Mouse (Mus musculus): ENCODE measurements at regions not wholly inside any gene's neighbourhood (a gene's known extent, or its start where the extent isn't known, plus 50 kb on each side); places are given as distances from the start of the nearest gene placed in this dataset.
"Not testable (repeated sequence)": the region's sequence is repeated elsewhere in the genome, so short reads cannot be mapped to it uniquely, and the experiment has no call there.

GRCm38 (mm10) chr3:22815842-22816241 lies 739.4 kb downstream of the Tbl1xr1 start:
- no peaks in the 10 kb centered on the region for H3K36me3 ChIP-seq (replicated peaks)
- no peaks in the 10 kb centered on the region for H3K4me1 ChIP-seq
- DNase-seq (ENCODE audit: low spot score): no peak
- H3K9me3 ChIP-seq: no peaks in the 10 kb centered on the region
- no peak overlapping the region for H3K4me3 ChIP-seq
- H3K27me3 ChIP-seq (replicated peaks; ENCODE audit: low read depth, poor library complexity, severe bottlenecking): no peaks in the 10 kb centered on the region
- H3K27ac ChIP-seq (replicated peaks): no peak overlapping the region
- 87% methylated on average over 2 of the region's 2 CpGs for WGBS

- no peaks in the 10 kb centered on the region for H3K27me3 ChIP-seq (replicated peaks; ENCODE audit: low read depth, poor library complexity, severe bottlenecking)
- DNase-seq (ENCODE audit: low spot score): no peak
- 81% methylated on average over 4 of the region's 4 CpGs for WGBS
These were observed 750.0 kb downstream of the Tbl1xr1 start for GRCm38 (mm10) chr3:22826485-22826884.

GRCm38 (mm10) chr3:22838986-22839385 lies 762.5 kb downstream of the Tbl1xr1 start:
- no peaks in the 10 kb centered on the region for H3K4me1 ChIP-seq
- no peak overlapping the region for H3K4me3 ChIP-seq
- no peaks in the 10 kb centered on the region for H3K27me3 ChIP-seq (replicated peaks; ENCODE audit: low read depth, poor library complexity, severe bottlenecking)
- 86% methylated on average over 4 of the region's 4 CpGs for WGBS
- H3K36me3 ChIP-seq (replicated peaks): no peaks in the 10 kb centered on the region
- no peaks in the 10 kb centered on the region for H3K9me3 ChIP-seq
- DNase-seq (ENCODE audit: low spot score): no peak
- H3K27ac ChIP-seq (replicated peaks): no peak overlapping the region

More at GRCm38 (mm10) chr3:22826485-22826884, 750.0 kb downstream of the Tbl1xr1 start:
- Histone ChIP-seq H3K27ac (replicated peaks) (no peak overlapping the region), H3K9me3 (0 out of 2 replicates have a peak, but pooled peaks cover 2% of the 10 kb centered on the region), H3K4me3 (no peak overlapping the region), H3K36me3 (replicated peaks) (no peaks in the 10 kb centered on the region), H3K4me1 (no peaks in the 10 kb centered on the region)

- no peaks in the 10 kb centered on the region for H3K4me1 ChIP-seq
These were observed 774.0 kb downstream of the Tbl1xr1 start for GRCm38 (mm10) chr3:22850474-22850873.

DNA sequence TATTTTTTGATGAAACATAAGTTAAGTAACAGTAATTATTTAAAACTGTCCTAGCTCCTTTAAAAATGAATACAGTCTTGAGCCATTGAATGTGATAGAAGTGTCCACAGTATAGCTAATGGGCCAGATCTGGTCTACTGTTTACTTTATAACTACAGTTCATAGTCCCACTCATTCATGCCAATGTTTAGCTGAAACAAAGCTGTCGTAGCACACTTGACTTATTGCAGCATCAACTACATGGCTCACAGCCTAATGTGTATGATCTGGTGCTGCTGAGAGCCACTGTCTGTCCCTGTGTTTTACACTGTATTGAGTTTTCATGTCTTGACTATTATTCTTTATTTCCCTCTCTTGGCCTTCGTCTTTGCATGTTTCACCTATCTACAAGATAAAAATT lies 787.1 kb downstream of the Tbl1xr1 start:
- Histone ChIP-seq H3K27me3 (replicated peaks; ENCODE audit: low read depth, poor library complexity, severe bottlenecking) (no peaks in the 10 kb centered on the region), H3K9me3 (no peaks in the 10 kb centered on the region), H3K4me3 (no peak overlapping the region), H3K27ac (replicated peaks) (no peak overlapping the region), H3K4me1 (no peaks in the 10 kb centered on the region), H3K36me3 (replicated peaks) (no peaks in the 10 kb centered on the region)
- DNase-seq (ENCODE audit: low spot score): no peak
- WGBS: 91% methylated on average over 2 of the region's 2 CpGs

More at GRCm38 (mm10) chr3:22850474-22850873, 774.0 kb downstream of the Tbl1xr1 start:
- no peaks in the 10 kb centered on the region for H3K36me3 ChIP-seq (replicated peaks)
- H3K27me3 ChIP-seq (replicated peaks; ENCODE audit: low read depth, poor library complexity, severe bottlenecking): no peaks in the 10 kb centered on the region
- DNase-seq (ENCODE audit: low spot score): no peak
- H3K9me3 ChIP-seq: no peaks in the 10 kb centered on the region
- H3K27ac ChIP-seq (replicated peaks): no peak overlapping the region
- H3K4me3 ChIP-seq: no peak overlapping the region

DNA sequence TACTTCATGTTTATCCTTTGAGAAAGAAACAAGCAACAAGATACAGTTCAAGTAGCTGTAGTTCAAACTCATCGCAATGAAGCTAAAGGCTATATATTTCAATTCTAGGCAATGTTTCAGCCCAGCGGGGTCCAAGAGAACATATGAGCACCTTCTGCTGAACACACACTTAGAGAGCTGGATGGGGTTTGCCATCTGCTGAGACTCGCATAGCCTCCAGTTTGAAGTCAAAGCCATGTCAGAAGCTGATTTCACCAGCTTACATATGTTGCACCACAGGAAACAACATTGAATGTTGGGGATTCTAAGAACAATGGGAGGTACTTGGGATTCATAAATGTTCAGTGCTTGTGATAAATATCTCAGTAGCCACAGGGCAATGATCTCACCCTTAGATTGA lies 801.4 kb downstream of the Tbl1xr1 start:
- H3K4me1 ChIP-seq: no peaks in the 10 kb centered on the region
- H3K27me3 ChIP-seq (replicated peaks; ENCODE audit: low read depth, poor library complexity, severe bottlenecking): no peaks in the 10 kb centered on the region
- 90% methylated on average over 3 of the region's 3 CpGs for WGBS
- no peak overlapping the region for H3K27ac ChIP-seq (replicated peaks)
- no peak overlapping the region for H3K4me3 ChIP-seq
- no peaks in the 10 kb centered on the region for H3K9me3 ChIP-seq
- no peak for DNase-seq (ENCODE audit: low spot score)
- H3K36me3 ChIP-seq (replicated peaks): no peaks in the 10 kb centered on the region

DNA sequence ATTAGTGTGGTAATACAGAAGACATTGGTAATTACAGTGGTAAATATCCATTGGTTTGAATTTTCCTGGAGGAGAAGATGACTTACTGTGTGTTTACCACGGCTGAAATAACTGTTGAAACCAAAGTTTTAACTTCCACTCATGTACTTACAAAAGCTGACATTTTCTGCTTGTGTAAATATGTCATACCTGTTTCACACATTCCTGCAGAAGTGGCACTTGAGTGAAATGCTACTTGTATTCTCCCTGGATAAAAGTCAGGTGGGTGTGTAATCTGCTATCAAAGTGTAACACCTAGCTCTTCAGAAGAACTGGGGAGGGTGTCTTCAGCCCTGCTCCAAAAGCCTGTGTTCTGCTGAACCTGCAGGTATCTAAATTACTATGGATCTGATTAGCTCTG lies 816.3 kb downstream of the Tbl1xr1 start:
- Histone ChIP-seq H3K4me1 (no peaks in the 10 kb centered on the region), H3K4me3 (no peak overlapping the region), H3K27me3 (replicated peaks; ENCODE audit: low read depth, poor library complexity, severe bottlenecking) (no peaks in the 10 kb centered on the region), H3K9me3 (no peaks in the 10 kb centered on the region), H3K27ac (replicated peaks) (no peak overlapping the region), H3K36me3 (replicated peaks) (no peaks in the 10 kb centered on the region)
- WGBS: 67% methylated on average over 1 of the region's 1 CpGs
- no peak for DNase-seq (ENCODE audit: low spot score)

GRCm38 (mm10) chr3:22897651-22898050 lies 821.2 kb downstream of the Tbl1xr1 start:
- H3K27me3 ChIP-seq (replicated peaks; ENCODE audit: low read depth, poor library complexity, severe bottlenecking): no peaks in the 10 kb centered on the region
- peak; percentile 10 for DNase-seq (ENCODE audit: low spot score)
- no peak overlapping the region for H3K4me3 ChIP-seq
- no peaks in the 10 kb centered on the region for H3K36me3 ChIP-seq (replicated peaks)
- no peaks in the 10 kb centered on the region for H3K9me3 ChIP-seq
- H3K4me1 ChIP-seq: no peaks in the 10 kb centered on the region
- no peak overlapping the region for H3K27ac ChIP-seq (replicated peaks)
- WGBS: 69% methylated on average over 2 of the region's 2 CpGs

GRCm38 (mm10) chr3:22900966-22901365 lies 824.5 kb downstream of the Tbl1xr1 start:
- H3K4me3 ChIP-seq: no peak overlapping the region
- H3K9me3 ChIP-seq: no peaks in the 10 kb centered on the region
- H3K4me1 ChIP-seq: no peaks in the 10 kb centered on the region
- no peaks in the 10 kb centered on the region for H3K36me3 ChIP-seq (replicated peaks)
- DNase-seq (ENCODE audit: low spot score): no peak
- WGBS: 92% methylated on average over 10 of the region's 10 CpGs
- H3K27me3 ChIP-seq (replicated peaks; ENCODE audit: low read depth, poor library complexity, severe bottlenecking): no peaks in the 10 kb centered on the region
- no peak overlapping the region for H3K27ac ChIP-seq (replicated peaks)

DNA sequence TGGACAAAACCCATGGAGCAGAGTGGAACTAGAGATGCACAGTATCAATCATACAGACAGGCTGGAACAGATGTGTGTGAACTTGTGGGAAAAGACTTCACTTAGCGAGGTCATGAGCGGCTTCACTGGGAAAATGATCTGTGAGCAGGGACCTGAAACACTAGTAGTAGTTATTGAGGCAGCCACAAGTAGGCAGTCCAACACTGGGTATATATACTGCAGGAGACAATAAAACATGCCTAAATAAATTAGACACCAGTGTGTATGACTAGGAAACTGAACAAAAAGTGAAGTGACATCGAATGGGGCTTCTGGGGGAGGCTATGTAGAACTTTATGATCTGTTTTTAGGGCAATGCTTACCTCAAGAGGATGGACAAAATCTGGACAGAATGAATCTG lies 852.5 kb downstream of the Tbl1xr1 start:
- Histone ChIP-seq H3K4me1 (no peaks in the 10 kb centered on the region), H3K4me3 (no peak overlapping the region), H3K27me3 (replicated peaks; ENCODE audit: low read depth, poor library complexity, severe bottlenecking) (no peaks in the 10 kb centered on the region), H3K36me3 (replicated peaks) (no peaks in the 10 kb centered on the region), H3K27ac (replicated peaks) (no peak overlapping the region), H3K9me3 (no peaks in the 10 kb centered on the region)
- 84% methylated on average over 3 of the region's 3 CpGs for WGBS
- no peak for DNase-seq (ENCODE audit: low spot score)

DNA sequence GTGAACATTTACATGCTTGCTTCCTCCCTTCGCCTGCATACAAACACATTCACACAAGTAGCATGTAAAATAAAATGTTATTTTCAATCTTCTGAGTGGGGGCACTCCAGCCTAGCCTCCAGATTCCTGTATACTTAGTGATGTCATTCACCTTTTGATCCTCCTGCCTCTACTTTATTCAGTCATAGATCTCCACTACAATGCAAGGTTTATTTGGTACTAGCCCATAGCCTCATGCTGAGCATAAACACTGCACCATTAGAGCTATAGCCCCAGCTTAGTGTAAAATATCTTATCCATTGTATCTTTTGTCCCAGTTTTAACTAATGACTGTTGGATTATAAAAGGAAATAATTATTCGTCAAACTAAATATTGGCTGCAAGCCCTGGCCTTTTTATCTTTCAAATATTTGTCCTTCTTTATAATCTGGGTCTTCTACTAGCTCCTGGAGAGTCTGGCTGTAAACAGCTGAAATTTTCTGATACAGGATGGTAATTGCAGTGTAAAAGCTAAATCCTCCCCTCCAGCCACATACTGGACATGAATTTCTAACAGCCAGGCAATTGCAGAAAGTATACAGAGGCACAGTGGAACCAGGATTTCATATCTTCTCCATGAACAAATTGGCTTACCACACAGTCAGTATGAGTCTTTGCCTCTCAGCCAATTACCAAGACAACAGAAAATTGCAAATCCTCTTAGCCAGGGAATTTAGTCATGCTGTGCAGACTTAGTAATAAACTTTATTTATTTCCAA lies 853.5 kb downstream of the Tbl1xr1 start:
- no peaks in the 10 kb centered on the region for H3K27me3 ChIP-seq (replicated peaks; ENCODE audit: low read depth, poor library complexity, severe bottlenecking)
- WGBS: 89% methylated on average over 2 of the region's 2 CpGs
- H3K9me3 ChIP-seq: no peaks in the 10 kb centered on the region
- no peaks in the 10 kb centered on the region for H3K4me1 ChIP-seq
- no peak overlapping the region for H3K4me3 ChIP-seq
- no peak for DNase-seq (ENCODE audit: low spot score)
- no peak overlapping the region for H3K27ac ChIP-seq (replicated peaks)
- no peaks in the 10 kb centered on the region for H3K36me3 ChIP-seq (replicated peaks)

DNA sequence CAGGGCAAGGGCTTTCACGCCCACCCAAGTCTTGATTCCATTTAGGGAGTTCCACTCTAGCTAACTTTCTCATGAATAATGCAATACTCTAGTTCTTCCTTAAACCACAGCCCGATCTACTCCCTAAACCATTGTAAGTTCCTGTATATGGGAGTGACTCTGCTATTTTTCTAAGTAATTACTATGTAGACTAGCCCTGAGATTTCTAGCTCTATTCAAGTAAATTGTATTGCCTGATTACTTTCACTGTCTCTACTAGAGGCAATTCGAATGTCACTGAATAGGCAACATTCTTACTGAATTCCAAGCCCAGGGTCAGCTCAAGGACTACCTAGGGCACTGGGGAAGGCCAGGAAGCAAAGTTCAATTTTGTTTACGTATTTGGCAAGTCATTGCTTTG lies 869.2 kb downstream of the Tbl1xr1 start:
- H3K36me3 ChIP-seq (replicated peaks); H3K4me3 ChIP-seq; DNase-seq (ENCODE audit: low spot score); H3K9me3 ChIP-seq; H3K4me1 ChIP-seq; H3K27me3 ChIP-seq (replicated peaks; ENCODE audit: low read depth, poor library complexity, severe bottlenecking); H3K27ac ChIP-seq (replicated peaks): not testable (repeated sequence)
- 78% methylated on average over 4 of the region's 4 CpGs for WGBS

GRCm38 (mm10) chr3:22947181-22947580 lies 870.7 kb downstream of the Tbl1xr1 start:
- H3K9me3 ChIP-seq: 0 out of 2 replicates have a peak, but pooled peaks cover 3% of the 10 kb centered on the region
- no peak for DNase-seq (ENCODE audit: low spot score)
- H3K36me3 ChIP-seq (replicated peaks): no peaks in the 10 kb centered on the region
- no peaks in the 10 kb centered on the region for H3K4me1 ChIP-seq
- H3K4me3 ChIP-seq: no peak overlapping the region
- H3K27me3 ChIP-seq (replicated peaks; ENCODE audit: low read depth, poor library complexity, severe bottlenecking): no peaks in the 10 kb centered on the region
- no peak overlapping the region for H3K27ac ChIP-seq (replicated peaks)
- WGBS: 83% methylated on average over 4 of the region's 4 CpGs
